Mouse (Mus musculus) common myeloid progenitor, adult 5-6 weeks (primary cell): ENCODE results near the gene Tmem37. TPM values are rescaled to one million over a fixed set of nuclear protein-coding genes. Genes with fewer than 3 reads are reported as not detected.
A peak's percentile ranks its signal among the peaks of the same experiment; 100 is the strongest.

Experiments
- ATAC-seq: replicated peaks from 2 replicates; pipeline ENCODE4 v1.8.0; 2016; ENCODE audit warnings: low read depth, mild to moderate bottlenecking, moderate TSS enrichment, inconsistent platforms; ENCODE audit not compliant: poor library complexity, severe bottlenecking
- total RNA-seq: library from RNA; stranded (forward); fragments of 200-1000, 187-1606 nt; gene quantifications from 2 replicates; pipeline ENCODE4 v1.2.3, GENCODE M21; 2017

Gene Tmem37
- total RNA-seq, 1 experiment from 2014 or later, result 0.78 TPM

- no peak for ATAC-seq
These were observed 11.6 kb downstream of the Tmem37 start for GRCm38 (mm10) chr1:120062231-120062630.

- no peak for ATAC-seq
These were observed 13.2 kb downstream of the Tmem37 start for GRCm38 (mm10) chr1:120060687-120061086.

DNA sequence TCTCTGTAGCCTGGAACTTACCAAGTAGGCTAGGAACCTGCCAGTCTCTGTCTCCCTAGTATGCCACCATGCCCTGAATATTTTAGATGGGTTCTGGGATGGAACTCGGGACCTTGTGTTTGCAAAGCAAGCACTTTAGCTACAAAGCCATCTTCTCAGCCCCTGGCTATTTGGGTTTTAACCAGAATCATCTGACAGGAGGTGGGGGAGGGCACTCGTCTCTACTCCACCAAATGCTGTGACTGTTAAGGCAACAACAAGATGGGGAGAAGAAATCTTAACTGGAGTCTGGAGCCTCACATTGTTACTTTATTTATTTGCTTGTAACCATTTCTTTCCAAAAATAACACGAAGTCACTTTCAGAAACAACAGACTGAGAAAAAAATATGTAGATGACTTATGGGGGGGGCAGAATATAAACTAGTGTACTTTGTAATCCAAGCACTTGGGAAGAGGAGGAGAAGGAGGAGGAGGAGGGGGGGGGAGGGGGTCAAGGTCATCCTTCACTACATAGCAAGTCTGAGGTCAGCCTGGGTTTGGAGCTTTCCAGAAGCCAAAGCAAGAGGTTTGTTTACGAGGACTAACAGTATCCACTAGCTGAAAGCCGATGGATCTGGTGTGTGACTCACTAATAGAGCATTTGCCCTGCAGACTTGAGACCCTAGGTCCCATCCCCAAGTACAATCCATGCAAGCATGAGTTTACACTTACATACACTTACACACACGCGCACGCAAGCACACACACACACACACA, 16.0 kb downstream of the Tmem37 start:
- no peak for ATAC-seq

DNA sequence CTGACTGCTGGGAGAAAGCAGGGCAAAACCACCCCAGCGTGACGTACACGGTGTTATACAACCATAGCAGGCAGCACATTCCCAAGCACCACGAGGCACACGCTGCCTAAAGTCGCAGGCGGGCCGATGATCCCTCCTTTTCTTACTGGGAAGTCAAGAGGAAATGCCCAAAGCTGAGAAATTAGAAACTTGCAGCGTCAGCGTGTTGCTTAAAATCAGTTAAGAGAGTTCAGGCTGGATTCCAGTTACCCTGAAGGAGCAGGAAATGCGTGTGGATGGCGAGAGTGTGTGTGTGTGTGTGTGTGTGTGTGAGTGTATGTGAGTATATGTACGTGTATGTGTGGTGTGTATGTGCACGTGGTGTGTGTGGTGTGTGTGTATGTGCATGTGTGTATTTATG, 16.8 kb downstream of the Tmem37 start:
- peak; percentile 56 for ATAC-seq

GRCm38 (mm10) chr1:120056236-120056635, 17.6 kb downstream of the Tmem37 start:
- ATAC-seq, result no peak

- peak; percentile 85 for ATAC-seq
These were observed 18.4 kb downstream of the Tmem37 start for GRCm38 (mm10) chr1:120055475-120055874.

DNA sequence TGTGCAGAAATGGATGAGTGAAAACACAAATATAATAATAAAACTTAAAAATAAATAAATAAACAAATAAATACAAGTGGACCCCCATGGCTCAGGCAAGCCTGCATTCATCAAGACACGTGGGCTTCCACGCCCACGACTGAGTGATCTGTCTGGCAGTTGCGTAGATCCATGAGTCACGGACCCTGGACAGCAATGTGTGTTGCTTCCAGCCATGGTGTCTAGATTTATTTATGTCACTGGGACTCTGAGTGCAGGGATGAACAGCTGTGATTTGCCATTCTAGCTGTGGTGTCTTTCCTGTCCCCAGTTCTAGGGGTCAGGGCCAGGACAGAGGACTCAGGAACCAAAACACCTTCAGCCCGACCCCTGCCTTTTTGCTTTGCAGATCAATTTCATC, 18.9 kb downstream of the Tmem37 start:
- ATAC-seq, result no peak

DNA sequence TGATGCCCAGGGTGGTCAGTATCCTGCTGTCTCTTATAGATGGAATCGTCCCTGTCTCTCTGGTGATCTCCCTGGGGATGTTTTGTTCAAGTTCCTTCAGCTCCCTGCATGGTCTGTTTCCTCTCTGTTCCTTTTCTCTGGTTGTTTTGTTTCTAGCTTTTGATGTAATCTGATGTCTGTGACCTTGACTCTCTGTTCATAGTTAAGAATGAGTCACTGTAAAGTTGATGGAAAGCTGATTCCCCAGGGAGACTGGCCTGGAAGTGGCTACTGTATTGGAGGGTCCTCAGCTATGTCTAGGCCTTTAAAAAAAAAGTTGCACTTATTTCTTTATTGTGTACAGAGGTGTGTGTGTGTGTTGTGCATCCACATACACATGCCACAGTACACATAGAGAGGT, 22.8 kb downstream of the Tmem37 start:
- ATAC-seq, result no peak

DNA sequence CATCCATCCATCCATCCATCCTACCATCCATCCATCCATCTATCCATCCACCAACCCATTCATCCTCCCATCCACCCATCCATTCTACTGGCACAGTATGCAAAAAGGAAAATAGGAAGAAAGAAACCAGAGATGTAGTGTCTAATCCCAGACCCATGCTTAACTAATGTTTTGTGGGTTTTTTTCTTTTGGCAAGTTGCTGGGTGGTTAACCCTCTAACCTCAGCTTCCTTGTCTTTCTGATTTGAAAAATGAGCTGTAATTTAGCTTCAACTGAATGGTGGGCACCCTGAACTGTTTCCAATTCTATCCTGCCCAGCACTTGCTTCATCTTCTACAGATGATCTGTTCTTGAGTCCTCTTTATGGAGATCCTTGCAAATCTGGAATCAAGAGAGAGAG, 26.5 kb downstream of the Tmem37 start:
- ATAC-seq, result peak; percentile 64

- peak; percentile 55 for ATAC-seq
These were observed 29.3 kb downstream of the Tmem37 start for GRCm38 (mm10) chr1:120044584-120044983.

DNA sequence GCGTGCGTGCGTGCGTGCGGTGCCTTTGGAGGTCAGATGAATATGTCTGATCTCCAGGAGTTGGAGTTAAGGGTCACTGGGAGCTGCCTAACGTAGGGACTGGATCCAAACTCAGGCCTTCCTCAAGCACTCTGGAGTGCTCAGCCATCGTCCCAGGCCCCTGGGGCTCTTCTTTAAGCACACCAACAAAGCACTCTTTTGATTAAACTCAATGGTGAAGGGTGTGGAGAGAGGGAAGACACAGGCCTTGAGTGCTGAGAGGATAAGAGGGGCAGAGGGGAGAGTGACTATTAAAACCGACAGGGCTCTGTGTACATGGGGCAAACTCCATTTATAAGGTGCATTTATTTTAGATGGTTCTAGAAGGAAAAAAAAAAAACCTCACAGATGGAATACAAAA, 31.5 kb downstream of the Tmem37 start:
- ATAC-seq, result no peak

DNA sequence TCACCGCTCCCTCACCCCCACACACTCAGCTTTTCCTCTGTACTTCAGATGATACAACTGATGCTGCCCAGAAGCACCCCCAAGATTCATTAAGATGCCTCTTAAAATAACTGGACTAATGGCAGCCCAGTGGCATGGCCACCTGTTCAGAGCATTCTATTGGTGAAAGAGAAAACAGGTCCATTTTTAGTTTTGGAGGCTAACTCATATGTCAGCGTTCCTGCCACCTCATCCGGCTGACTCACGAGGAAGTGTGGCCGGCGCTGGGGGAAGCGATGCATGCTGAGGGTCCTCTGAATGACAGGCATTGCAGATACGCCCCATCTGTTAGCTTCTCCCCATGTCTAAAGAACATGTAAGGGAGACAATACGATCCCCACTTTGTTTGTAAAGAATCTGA, 35.3 kb downstream of the Tmem37 start:
- peak; percentile 59 for ATAC-seq

- ATAC-seq, result no peak
These were observed 36.7 kb downstream of the Tmem37 start for GRCm38 (mm10) chr1:120037021-120037683.

- ATAC-seq, result no peak
These were observed 38.3 kb downstream of the Tmem37 start for GRCm38 (mm10) chr1:120035456-120036034.

GRCm38 (mm10) chr1:120034793-120035192, 39.1 kb downstream of the Tmem37 start:
- no peak for ATAC-seq

GRCm38 (mm10) chr1:120033469-120033854, 40.4 kb downstream of the Tmem37 start:
- no peak for ATAC-seq

- ATAC-seq, result peak; percentile 94
These were observed 40.9 kb downstream of the Tmem37 start for GRCm38 (mm10) chr1:120032804-120033468.

DNA sequence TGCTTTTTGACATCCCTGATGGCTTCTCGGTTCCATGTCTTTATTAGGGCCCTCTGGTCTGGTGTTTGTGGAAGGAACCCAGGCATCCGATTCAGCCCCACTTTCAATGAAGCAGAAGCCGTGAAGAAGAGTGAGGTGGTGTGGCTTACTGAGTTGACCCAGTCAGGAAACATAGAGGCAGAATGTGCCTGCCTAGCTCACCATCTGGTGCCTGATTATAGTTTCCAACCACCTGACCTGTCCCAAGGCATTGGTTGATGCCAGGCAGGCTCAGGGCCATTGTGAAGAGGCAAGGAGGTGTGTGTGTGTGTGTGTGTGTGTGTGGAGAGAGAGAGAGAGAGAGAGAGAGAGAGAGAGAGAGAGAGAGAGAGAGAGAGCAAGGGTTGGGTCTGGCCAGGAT, 43.4 kb downstream of the Tmem37 start:
- no peak for ATAC-seq

GRCm38 (mm10) chr1:120027693-120028092, 46.2 kb downstream of the Tmem37 start:
- ATAC-seq, result no peak

GRCm38 (mm10) chr1:120025050-120025439, 48.8 kb downstream of the Tmem37 start:
- ATAC-seq, result no peak
